Mouse (Mus musculus) ES-E14 (cell line): ENCODE data around the gene Tbrg4. TPM values are rescaled to one million over a fixed set of nuclear protein-coding genes. Genes with fewer than 3 reads are reported as not detected.

Experiments
- DNase-seq: peaks from one replicate; pipeline ENCODE4 v3.0.0-alpha.2; 2013; ENCODE audit warnings: low read depth, low spot score
- H3K27ac ChIP-seq: 2 replicates; pipeline ENCODE4 v1.5.1; 2012; ENCODE audit warnings: low read depth, mild to moderate bottlenecking, low read length, moderate library complexity, mixed read lengths; ENCODE audit not compliant: poor library complexity, insufficient read depth, severe bottlenecking
- H3K36me3 ChIP-seq: 2 replicates; pipeline ENCODE4 v1.6.1; 2012; ENCODE audit warnings: mild to moderate bottlenecking, low read length, moderate library complexity, mixed read lengths; ENCODE audit not compliant: control insufficient read depth, poor library complexity, insufficient read depth, severe bottlenecking
- H3K4me1 ChIP-seq, 2 experiments: fragments of 150-350 bp in 1 of 2; sonication (generic) in 1 of 2; 2 replicates each; pipeline ENCODE4 v1.6.1; 2012; ENCODE audit warnings: low read length in 2 of 2, mild to moderate bottlenecking in 1 of 2, mixed read lengths in 1 of 2; ENCODE audit not compliant: control insufficient read depth in 2 of 2, insufficient read depth in 2 of 2, poor library complexity in 1 of 2
- H3K4me3 ChIP-seq, 2 experiments: fragments of 150-350 bp in 1 of 2; sonication (generic) in 1 of 2; 2 replicates each; pipeline ENCODE4 v1.5.1; 2012; ENCODE audit warnings: low read length in 2 of 2, low read depth in 1 of 2, mild to moderate bottlenecking in 1 of 2, mixed read lengths in 1 of 2; ENCODE audit not compliant: insufficient read depth in 1 of 2, poor library complexity in 1 of 2, severe bottlenecking in 1 of 2
- H3K9ac ChIP-seq: 2 replicates; pipeline ENCODE4 v1.6.1; 2012; ENCODE audit warnings: low read depth, mild to moderate bottlenecking, low read length, mixed read lengths; ENCODE audit not compliant: poor library complexity, insufficient read depth, severe bottlenecking
- H3K9me3 ChIP-seq: fragments of 150-350 bp; sonication (generic); 2 replicates; pipeline ENCODE4 v1.6.1; 2012; ENCODE audit warnings: low read depth, mild to moderate bottlenecking, low read length; ENCODE audit not compliant: control insufficient read depth, insufficient read depth
- CHD2 ChIP-seq: IDR thresholded peaks from 2 replicates; pipeline ENCODE4 v1.6.1; 2014; ENCODE audit warnings: mild to moderate bottlenecking, low read depth, low read length, inconsistent platforms
- HCFC1 ChIP-seq: IDR thresholded peaks from 2 replicates; pipeline ENCODE4 v1.6.1; 2012; ENCODE audit warnings: low read length, inconsistent platforms, borderline replicate concordance; ENCODE audit not compliant: insufficient read depth
- MAFK ChIP-seq: IDR thresholded peaks from 2 replicates; pipeline ENCODE4 v1.6.1; 2014; ENCODE audit warnings: mild to moderate bottlenecking, low read depth, low read length, inconsistent platforms; ENCODE audit not compliant: insufficient read depth
- ZC3H11A ChIP-seq: IDR thresholded peaks from 2 replicates; pipeline ENCODE4 v1.6.1; 2012; ENCODE audit warnings: low read depth, mild to moderate bottlenecking, inconsistent platforms, low read length, borderline replicate concordance
- ZNF384 ChIP-seq: IDR thresholded peaks from 2 replicates; pipeline ENCODE4 v1.6.1; 2012; ENCODE audit warnings: low read depth, low read length, inconsistent platforms
- in situ Hi-C, 2 experiments: fragments of 600-800 bp; cut with MboI; formaldehyde crosslinking; loops; one replicate each; pipeline ENCODE4 v1.15.1; 2025; ENCODE audit warnings: low sequenced_read_pairs in 2 of 2, inconsistent platforms in 1 of 2; ENCODE audit not compliant: unreplicated experiment in 2 of 2
- total RNA-seq: library from RNA; depleted of rRNA; stranded (reverse); fragments of 300-350 nt; gene quantifications from 2 replicates; pipeline ENCODE4 v1.2.3, GENCODE M21; 2012

Gene Tbrg4
- total RNA-seq, 1 experiment: 178 TPM

DNA sequence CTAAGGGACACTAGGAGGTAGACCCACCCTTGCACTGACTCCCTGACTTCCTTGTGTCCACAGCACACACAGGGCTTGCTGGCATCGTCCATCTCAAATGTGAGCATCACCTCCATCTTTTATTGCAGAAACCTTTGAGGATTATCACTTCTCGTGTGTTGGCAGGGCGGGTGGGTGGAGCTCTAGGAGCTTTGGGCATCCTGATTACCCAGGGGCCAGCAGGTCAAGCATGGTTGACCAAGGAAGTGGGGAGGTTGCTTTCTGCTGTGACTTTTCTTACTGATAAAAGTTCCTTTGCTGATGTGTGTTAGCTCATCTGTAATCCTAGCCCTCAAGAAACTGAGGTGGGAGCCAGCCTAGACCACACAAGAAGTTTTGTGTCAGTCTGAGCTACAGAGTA, 49.7 kb downstream of the Tbrg4 start:
- in situ Hi-C loops: no loop called here
- Histone ChIP-seq H3K9ac (no peak overlapping the region), H3K4me1 (peaks cover 3 to 4% of the 10 kb centered on the region in 2 experiments; a peak in 1 of 4 replicates), H3K9me3 (no peaks in the 10 kb centered on the region), H3K36me3 (peaks cover 6% of the 10 kb centered on the region; the same call in 1 of the 2 replicates), H3K27ac (no peak overlapping the region), H3K4me3 (no peak overlapping the region)
- TF ChIP-seq ZC3H11A: no peak
- no peak for TF ChIP-seq ZNF384
- no peak for TF ChIP-seq MAFK
- no peak for TF ChIP-seq HCFC1
- no peak for TF ChIP-seq CHD2
- no peak for DNase-seq

DNA sequence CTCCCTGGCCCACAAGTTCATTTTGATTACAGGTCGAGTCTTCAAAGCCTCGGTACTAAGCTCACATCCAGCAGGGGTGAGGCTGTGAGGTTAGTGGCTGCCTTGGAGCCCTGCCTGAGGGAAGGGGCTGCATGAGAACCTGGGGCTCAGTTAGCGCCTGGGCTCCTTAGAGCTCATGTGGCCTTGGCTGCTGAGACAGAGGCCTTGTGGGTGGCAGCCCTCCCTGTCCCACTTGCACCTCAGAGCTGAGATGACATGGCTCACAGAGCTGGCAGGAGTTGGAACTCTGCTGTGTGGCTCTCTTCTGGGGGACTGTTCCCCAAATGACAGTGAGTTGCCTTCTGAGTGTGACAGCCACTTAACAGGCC, 56.5 kb downstream of the Tbrg4 start:
- Histone ChIP-seq H3K4me3 (no peak overlapping the region), H3K9ac (no peak overlapping the region), H3K27ac (no peak overlapping the region), H3K9me3 (no peaks in the 10 kb centered on the region), H3K36me3 (peaks cover 10% of the 10 kb centered on the region; the same call in 1 of the 2 replicates), H3K4me1 (peaks cover 0 to 2% of the 10 kb centered on the region in 2 experiments; a peak in 1 of 4 replicates)
- TF ChIP-seq ZC3H11A (no peak), MAFK (no peak), CHD2 (no peak), HCFC1 (no peak), ZNF384 (no peak)
- in situ Hi-C loops: no loop called here
- no peak for DNase-seq

DNA sequence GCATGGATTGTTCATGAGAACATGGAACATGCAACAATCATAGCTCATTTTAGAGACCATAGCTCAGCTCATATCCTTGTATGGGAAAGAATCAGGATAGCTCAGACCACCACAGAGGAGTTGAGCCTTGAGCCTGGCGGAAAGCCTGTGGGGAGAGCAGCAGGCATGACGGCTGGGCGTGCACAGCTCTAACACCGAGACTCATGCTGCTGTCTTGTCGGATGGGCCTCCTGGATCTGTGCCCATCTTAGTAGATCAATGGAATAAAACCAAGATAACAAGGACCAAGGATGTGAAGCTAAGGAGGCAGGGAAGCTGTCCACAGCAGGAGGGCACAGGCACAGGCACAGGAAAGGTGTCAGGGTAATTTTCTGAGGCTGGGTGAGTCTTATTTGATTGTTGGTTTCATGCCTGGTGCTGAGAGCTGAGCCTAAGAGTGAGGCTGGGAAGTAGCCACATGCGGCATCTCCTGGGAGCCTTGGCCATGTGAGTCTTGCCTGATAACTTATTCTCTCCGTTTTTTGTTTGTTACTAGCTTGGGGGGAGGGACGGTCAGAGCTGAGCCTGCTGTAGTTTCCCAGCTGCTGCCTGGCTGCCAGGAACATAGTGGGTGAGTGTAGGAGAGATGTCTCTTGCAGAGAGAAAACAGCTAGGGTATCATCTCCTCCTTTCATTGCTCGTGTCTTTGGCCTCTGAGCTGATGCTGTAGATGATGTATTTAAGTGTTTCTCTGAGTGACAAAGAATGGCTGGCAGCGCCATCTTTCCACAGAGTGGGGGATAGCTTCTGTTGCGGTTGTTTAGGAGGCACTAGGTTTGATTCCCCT, 57.1 kb downstream of the Tbrg4 start:
- H3K9ac ChIP-seq: no peak overlapping the region
- TF ChIP-seq MAFK (no peak), CHD2 (no peak), ZNF384 (no peak), ZC3H11A (no peak), HCFC1 (no peak)
- DNase-seq: no peak
- H3K27ac ChIP-seq: no peak overlapping the region
- peaks cover 0 to 2% of the 10 kb centered on the region in 2 experiments; a peak in 1 of 4 replicates for H3K4me1 ChIP-seq
- no peaks in the 10 kb centered on the region for H3K9me3 ChIP-seq
- in situ Hi-C loops: no loop called here
- peaks cover 12% of the 10 kb centered on the region for H3K36me3 ChIP-seq
- H3K4me3 ChIP-seq: no peak overlapping the region

DNA sequence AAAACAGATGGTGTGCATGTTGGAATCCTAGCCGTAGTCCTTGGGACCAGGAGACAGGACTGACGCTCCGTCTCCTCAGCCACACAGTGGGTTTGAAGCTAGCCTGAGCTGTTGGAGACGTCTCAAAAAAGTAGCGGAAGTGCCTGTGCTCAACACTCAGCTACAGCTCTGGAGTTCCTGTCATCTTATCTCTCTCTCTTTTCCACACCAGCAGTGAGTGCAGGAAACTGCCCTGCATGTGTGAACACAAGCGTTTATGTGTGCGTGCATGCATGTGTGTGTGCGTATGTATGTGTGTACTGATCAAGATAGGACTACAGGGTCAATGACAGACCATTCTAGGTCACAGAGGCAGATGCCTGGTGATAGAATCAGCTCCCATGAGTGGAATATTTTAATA, 57.9 kb downstream of the Tbrg4 start:
- Histone ChIP-seq H3K36me3 (peaks cover 14% of the 10 kb centered on the region), H3K4me1 (peaks cover 0 to 2% of the 10 kb centered on the region in 2 experiments; a peak in 1 of 4 replicates), H3K27ac (no peak overlapping the region), H3K4me3 (no peak overlapping the region), H3K9ac (no peak overlapping the region), H3K9me3 (no peaks in the 10 kb centered on the region)
- no peak for DNase-seq
- TF ChIP-seq ZC3H11A (no peak), MAFK (no peak), CHD2 (no peak), HCFC1 (no peak)
- in situ Hi-C loops: no loop called here
